Mouse (Mus musculus): ENCODE data around the gene Map3k1. TPM values are rescaled to one million over a fixed set of nuclear protein-coding genes. Genes with fewer than 3 reads are reported as not detected.

Gene Map3k1
- polyA plus RNA-seq, 1 experiment: 34.5 TPM

DNA sequence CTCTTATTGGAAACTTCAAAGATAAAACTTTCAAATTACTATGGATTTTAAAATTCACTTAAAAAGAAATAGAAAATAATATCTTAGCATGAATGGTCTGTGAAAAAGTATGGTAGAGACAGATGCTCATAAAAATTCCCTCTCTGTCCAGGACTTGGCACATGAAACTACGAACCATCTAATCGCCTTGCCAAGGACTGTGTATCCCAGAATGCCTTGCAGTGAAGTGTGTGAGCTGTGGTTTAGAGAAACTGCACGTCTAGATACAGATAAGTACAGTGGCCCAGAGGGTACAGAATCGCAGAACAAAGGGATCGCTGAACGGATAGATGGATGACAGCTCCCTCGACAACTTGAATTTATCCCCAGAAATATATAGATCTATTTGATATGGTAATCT, 9.0 kb upstream of the Map3k1 start:
- Histone ChIP-seq H3K4me1 (ENCODE audit: control insufficient read depth, insufficient read depth, low read length) (no peaks in the 10 kb centered on the region), H3K9ac (ENCODE audit: low read depth, poor library complexity, severe bottlenecking) (no peak overlapping the region), H3K27me3 (ENCODE audit: control insufficient read depth, insufficient read depth, low read length, poor library complexity, severe bottlenecking) (no peaks in the 10 kb centered on the region), H3K9me3 (replicated peaks; ENCODE audit: control insufficient read depth, insufficient read depth, low read length, poor library complexity, severe bottlenecking) (0 out of 2 replicates have a peak, but pooled peaks cover 4% of the 10 kb centered on the region), H3K27ac (ENCODE audit: insufficient read depth, low read length) (no peak overlapping the region), H3K4me3 (ENCODE audit: low read depth, low read length) (no peak overlapping the region), H3K36me3 (ENCODE audit: control insufficient read depth, insufficient read depth, low read length, poor library complexity, severe bottlenecking) (no peaks in the 10 kb centered on the region)
- TF ChIP-seq POLR2A (IDR thresholded peaks at IDR 0.05; ENCODE audit: insufficient read depth, low read length): no peak
- no peak for TF ChIP-seq EP300 (IDR thresholded peaks at IDR 0.05; ENCODE audit: insufficient read depth, low read depth, low read length)
- TF ChIP-seq CTCF (IDR thresholded peaks at IDR 0.05; ENCODE audit: low read depth, low read length): no peak

DNA sequence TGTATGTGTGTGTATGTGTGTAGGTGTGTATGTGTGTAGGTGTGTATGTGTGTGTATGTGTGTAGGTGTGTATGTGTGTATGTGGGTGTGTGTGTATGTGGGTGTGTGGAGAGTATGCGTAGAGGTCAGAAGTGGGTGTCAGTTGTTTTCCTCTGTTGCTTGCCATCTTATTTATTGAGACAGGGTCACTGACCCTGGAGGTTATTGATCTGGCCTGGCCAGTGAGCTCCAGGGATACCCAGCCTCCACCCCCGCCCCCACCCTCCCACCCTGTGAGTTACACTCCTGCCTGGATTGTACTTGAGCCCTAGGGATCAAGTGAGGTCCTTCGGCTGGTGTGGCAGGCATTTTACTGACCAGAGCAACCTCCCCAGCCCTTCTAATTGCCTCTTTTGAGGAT, 7.6 kb upstream of the Map3k1 start:
- Histone ChIP-seq H3K27me3 (ENCODE audit: control insufficient read depth, insufficient read depth, low read length, poor library complexity, severe bottlenecking) (no peaks in the 10 kb centered on the region), H3K4me3 (ENCODE audit: low read depth, low read length) (no peak overlapping the region), H3K9ac (ENCODE audit: low read depth, poor library complexity, severe bottlenecking) (no peak overlapping the region), H3K27ac (ENCODE audit: insufficient read depth, low read length) (no peak overlapping the region), H3K36me3 (ENCODE audit: control insufficient read depth, insufficient read depth, low read length, poor library complexity, severe bottlenecking) (no peaks in the 10 kb centered on the region), H3K4me1 (ENCODE audit: control insufficient read depth, insufficient read depth, low read length) (no peaks in the 10 kb centered on the region), H3K9me3 (replicated peaks; ENCODE audit: control insufficient read depth, insufficient read depth, low read length, poor library complexity, severe bottlenecking) (0 out of 2 replicates have a peak, but pooled peaks cover 4% of the 10 kb centered on the region)
- TF ChIP-seq EP300 (IDR thresholded peaks at IDR 0.05; ENCODE audit: insufficient read depth, low read depth, low read length): no peak
- TF ChIP-seq CTCF (IDR thresholded peaks at IDR 0.05; ENCODE audit: low read depth, low read length): no peak
- no peak for TF ChIP-seq POLR2A (IDR thresholded peaks at IDR 0.05; ENCODE audit: insufficient read depth, low read length)

DNA sequence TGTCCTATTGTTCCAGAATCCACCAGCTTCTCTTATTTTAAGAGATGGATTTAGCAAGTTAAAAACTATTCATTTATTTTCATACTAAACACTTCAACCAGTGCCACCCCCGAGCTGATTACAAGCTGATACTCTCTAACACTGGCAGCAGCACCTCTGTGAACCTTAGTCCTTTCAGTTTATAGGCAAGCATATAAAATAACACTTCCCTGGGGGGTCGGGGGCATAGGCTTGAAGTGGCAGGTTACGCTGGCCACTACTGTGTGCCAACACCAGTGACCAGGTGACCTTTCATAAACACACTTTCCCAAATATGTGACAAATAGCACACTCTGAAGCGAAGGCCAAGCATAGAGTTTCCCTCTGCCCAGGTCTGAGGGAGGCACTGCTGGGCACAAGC, 6.7 kb upstream of the Map3k1 start:
- H3K36me3 ChIP-seq (ENCODE audit: control insufficient read depth, insufficient read depth, low read length, poor library complexity, severe bottlenecking): no peaks in the 10 kb centered on the region
- no peaks in the 10 kb centered on the region for H3K4me1 ChIP-seq (ENCODE audit: control insufficient read depth, insufficient read depth, low read length)
- TF ChIP-seq CTCF (IDR thresholded peaks at IDR 0.05; ENCODE audit: low read depth, low read length) (no peak), EP300 (IDR thresholded peaks at IDR 0.05; ENCODE audit: insufficient read depth, low read depth, low read length) (no peak), POLR2A (IDR thresholded peaks at IDR 0.05; ENCODE audit: insufficient read depth, low read length) (no peak)
- H3K27me3 ChIP-seq (ENCODE audit: control insufficient read depth, insufficient read depth, low read length, poor library complexity, severe bottlenecking): 0 out of 2 replicates have a peak, but pooled peaks cover 1% of the 10 kb centered on the region
- H3K9me3 ChIP-seq (replicated peaks; ENCODE audit: control insufficient read depth, insufficient read depth, low read length, poor library complexity, severe bottlenecking): 0 out of 2 replicates have a peak, but pooled peaks cover 4% of the 10 kb centered on the region
- no peak overlapping the region for H3K9ac ChIP-seq (ENCODE audit: low read depth, poor library complexity, severe bottlenecking)
- H3K27ac ChIP-seq (ENCODE audit: insufficient read depth, low read length): no peak overlapping the region
- no peak overlapping the region for H3K4me3 ChIP-seq (ENCODE audit: low read depth, low read length)

DNA sequence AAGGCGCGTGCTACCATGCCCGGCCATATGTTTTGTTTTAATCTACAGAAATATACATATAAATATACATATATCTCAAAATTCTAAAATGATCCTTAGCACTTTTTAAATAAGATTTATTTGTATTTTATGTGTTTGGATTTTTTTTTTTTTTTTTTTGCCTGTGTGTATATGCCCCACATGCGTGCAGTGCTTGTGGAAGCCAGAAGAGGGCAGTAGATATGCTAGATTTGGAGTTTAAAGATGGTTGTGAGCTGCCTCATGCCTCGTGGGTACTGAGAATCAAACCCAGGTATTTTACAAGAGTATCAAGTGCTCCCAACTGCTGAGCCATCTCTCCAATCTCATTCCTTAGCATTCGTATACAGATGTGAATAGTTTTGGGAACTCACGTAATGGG, 6.2 kb upstream of the Map3k1 start:
- Histone ChIP-seq H3K4me1 (ENCODE audit: control insufficient read depth, insufficient read depth, low read length) (no peaks in the 10 kb centered on the region), H3K9me3 (replicated peaks; ENCODE audit: control insufficient read depth, insufficient read depth, low read length, poor library complexity, severe bottlenecking) (0 out of 2 replicates have a peak, but pooled peaks cover 4% of the 10 kb centered on the region), H3K27ac (ENCODE audit: insufficient read depth, low read length) (no peak overlapping the region), H3K27me3 (ENCODE audit: control insufficient read depth, insufficient read depth, low read length, poor library complexity, severe bottlenecking) (0 out of 2 replicates have a peak, but pooled peaks cover 1% of the 10 kb centered on the region), H3K36me3 (ENCODE audit: control insufficient read depth, insufficient read depth, low read length, poor library complexity, severe bottlenecking) (no peaks in the 10 kb centered on the region), H3K9ac (ENCODE audit: low read depth, poor library complexity, severe bottlenecking) (no peak overlapping the region), H3K4me3 (ENCODE audit: low read depth, low read length) (no peak overlapping the region)
- TF ChIP-seq EP300 (IDR thresholded peaks at IDR 0.05; ENCODE audit: insufficient read depth, low read depth, low read length): no peak
- TF ChIP-seq CTCF (IDR thresholded peaks at IDR 0.05; ENCODE audit: low read depth, low read length): no peak
- TF ChIP-seq POLR2A (IDR thresholded peaks at IDR 0.05; ENCODE audit: insufficient read depth, low read length): no peak

DNA sequence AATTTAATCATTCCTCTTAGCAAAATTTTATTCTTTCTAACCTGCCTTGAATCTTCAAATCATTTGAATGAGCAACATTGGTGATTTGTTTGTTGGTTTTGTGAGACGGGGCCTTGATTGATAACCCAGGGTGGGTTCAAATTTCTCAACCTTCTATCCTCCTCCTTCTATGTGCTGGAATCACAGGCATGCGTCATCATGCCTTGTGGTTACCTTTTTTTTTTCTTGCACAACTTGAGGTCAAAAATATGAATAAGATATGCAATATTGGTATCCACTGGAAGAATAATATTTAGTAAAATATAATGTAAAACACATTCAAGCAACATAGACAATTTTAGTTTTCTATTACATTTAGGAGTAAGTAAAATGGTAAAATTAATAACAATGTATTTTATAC, 3.9 kb upstream of the Map3k1 start:
- H3K9me3 ChIP-seq (replicated peaks; ENCODE audit: control insufficient read depth, insufficient read depth, low read length, poor library complexity, severe bottlenecking): 0 out of 2 replicates have a peak, but pooled peaks cover 4% of the 10 kb centered on the region
- 0 out of 2 replicates have a peak, but pooled peaks cover 1% of the 10 kb centered on the region for H3K27me3 ChIP-seq (ENCODE audit: control insufficient read depth, insufficient read depth, low read length, poor library complexity, severe bottlenecking)
- H3K4me3 ChIP-seq (ENCODE audit: low read depth, low read length): no peak overlapping the region
- H3K4me1 ChIP-seq (ENCODE audit: control insufficient read depth, insufficient read depth, low read length): no peaks in the 10 kb centered on the region
- no peak for TF ChIP-seq POLR2A (IDR thresholded peaks at IDR 0.05; ENCODE audit: insufficient read depth, low read length)
- TF ChIP-seq CTCF (IDR thresholded peaks at IDR 0.05; ENCODE audit: low read depth, low read length): no peak
- no peak for TF ChIP-seq EP300 (IDR thresholded peaks at IDR 0.05; ENCODE audit: insufficient read depth, low read depth, low read length)
- no peak overlapping the region for H3K27ac ChIP-seq (ENCODE audit: insufficient read depth, low read length)
- no peak overlapping the region for H3K9ac ChIP-seq (ENCODE audit: low read depth, poor library complexity, severe bottlenecking)
- no peaks in the 10 kb centered on the region for H3K36me3 ChIP-seq (ENCODE audit: control insufficient read depth, insufficient read depth, low read length, poor library complexity, severe bottlenecking)

DNA sequence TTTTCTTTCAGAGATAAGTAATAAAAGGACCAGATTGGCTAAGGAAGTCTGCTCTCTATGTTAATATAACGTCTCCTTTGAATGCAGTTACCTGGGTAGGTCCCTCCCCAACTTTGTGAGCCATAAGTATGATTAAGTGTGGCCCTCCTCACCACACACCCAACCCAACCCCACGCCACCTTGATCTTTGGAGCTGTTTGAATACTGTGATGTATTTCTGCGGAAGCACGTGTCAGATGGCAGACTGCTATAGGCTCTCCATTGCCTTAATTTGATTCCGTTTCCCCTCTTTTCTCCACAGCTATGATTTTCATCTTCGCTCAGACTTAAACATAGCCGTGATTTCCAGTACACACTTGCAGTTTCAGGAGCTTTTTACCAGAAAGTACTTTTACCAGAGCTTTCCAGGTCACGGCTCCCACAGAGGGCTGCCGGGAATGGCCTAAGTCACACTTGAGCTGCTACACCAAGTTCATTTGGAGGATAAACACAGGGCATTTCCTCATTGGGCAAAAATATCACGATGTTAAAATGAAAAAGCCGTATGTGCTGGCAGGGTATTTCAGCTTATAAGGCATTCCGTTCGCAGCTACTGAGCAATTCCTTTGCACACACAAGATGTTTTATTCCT, 2.3 kb upstream of the Map3k1 start:
- H3K4me1 ChIP-seq (ENCODE audit: control insufficient read depth, insufficient read depth, low read length): no peaks in the 10 kb centered on the region
- H3K9me3 ChIP-seq (replicated peaks; ENCODE audit: control insufficient read depth, insufficient read depth, low read length, poor library complexity, severe bottlenecking): 0 out of 2 replicates have a peak, but pooled peaks cover 4% of the 10 kb centered on the region
- H3K36me3 ChIP-seq (ENCODE audit: control insufficient read depth, insufficient read depth, low read length, poor library complexity, severe bottlenecking): no peaks in the 10 kb centered on the region
- H3K27ac ChIP-seq (ENCODE audit: insufficient read depth, low read length): no peak overlapping the region
- TF ChIP-seq POLR2A (IDR thresholded peaks at IDR 0.05; ENCODE audit: insufficient read depth, low read length): no peak
- TF ChIP-seq CTCF (IDR thresholded peaks at IDR 0.05; ENCODE audit: low read depth, low read length): no peak
- TF ChIP-seq EP300 (IDR thresholded peaks at IDR 0.05; ENCODE audit: insufficient read depth, low read depth, low read length): no peak
- H3K27me3 ChIP-seq (ENCODE audit: control insufficient read depth, insufficient read depth, low read length, poor library complexity, severe bottlenecking): 0 out of 2 replicates have a peak, but pooled peaks cover 1% of the 10 kb centered on the region
- H3K9ac ChIP-seq (ENCODE audit: low read depth, poor library complexity, severe bottlenecking): no peak overlapping the region
- H3K4me3 ChIP-seq (ENCODE audit: low read depth, low read length): no peak overlapping the region

Data from ES-Bruce4 (cell line).